Comparison of ENCODE assay signal across 8 mouse cellular contexts in genomic region chr19:36836035-36836434, GRCm38 (mm10). TPM values are rescaled to one million over a fixed set of nuclear protein-coding genes. Genes with fewer than 3 reads are reported as not detected.
A peak's percentile ranks its signal among the peaks of the same experiment; 100 is the strongest.
DNase-seq lines count a peak whose midpoint lies in the region; ATAC-seq and TF ChIP-seq lines count a peak whose summit lies in the region.

No protein-coding gene starts in this region.

- TF ChIP-seq POLR2A in lung, adult 2 months (IDR thresholded peaks at IDR 0.05; ENCODE audit: borderline replicate concordance, extremely low read depth, low read depth, low read length): no peak

- no peak for DNase-seq in lung, adult 2 months
- DNase-seq in forebrain, embryonic 11.5 days (ENCODE audit: low spot score): no peak
- peak; percentile 13 to 25 for DNase-seq in kidney, postnatal 4 days
- DNase-seq in urinary bladder, postnatal 25 days (ENCODE audit: low spot score): no peak
- DNase-seq in gastrocnemius, adult 18-20 months (ENCODE audit: low spot score): no peak
- no peak for DNase-seq in lung, postnatal 36 days

- no peaks in the 10 kb centered on the region for H3K9me3 ChIP-seq in lung, embryonic 16.5 days (ENCODE audit: control insufficient read depth, low read length)
- H3K9me3 ChIP-seq in forebrain, embryonic 11.5 days (ENCODE audit: control insufficient read depth, low read length): no peaks in the 10 kb centered on the region
- H3K9me3 ChIP-seq in neural tube, embryonic 15.5 days (replicated peaks): no peaks in the 10 kb centered on the region

- H3K4me2 ChIP-seq in lung, embryonic 16.5 days (ENCODE audit: low read depth, low read length): peak overlapping the region; percentile 82
- H3K4me2 ChIP-seq in forebrain, embryonic 11.5 days (ENCODE audit: low read depth, low read length, severe bottlenecking): peak overlapping the region; percentile 83; the same call in 1 of the 2 replicates
- peak overlapping the region; percentile 72 for H3K4me2 ChIP-seq in neural tube, embryonic 15.5 days

- no peak for TF ChIP-seq CTCF in lung, adult 2 months (IDR thresholded peaks at IDR 0.05; ENCODE audit: insufficient read depth, low read length)

- H3K36me3 ChIP-seq in lung, embryonic 16.5 days (ENCODE audit: control insufficient read depth, insufficient read depth, low read length): peaks cover 6% of the 10 kb centered on the region
- H3K36me3 ChIP-seq in forebrain, embryonic 11.5 days (ENCODE audit: control insufficient read depth, insufficient read depth, low read length): no peaks in the 10 kb centered on the region
- 0 out of 2 replicates have a peak, but pooled peaks cover 8% of the 10 kb centered on the region for H3K36me3 ChIP-seq in neural tube, embryonic 15.5 days

- peak overlapping the region; percentile 61 for H3K9ac ChIP-seq in lung, embryonic 16.5 days (ENCODE audit: low read length)
- H3K9ac ChIP-seq in forebrain, embryonic 11.5 days (ENCODE audit: low read length): no peak overlapping the region
- H3K9ac ChIP-seq in neural tube, embryonic 15.5 days (replicated peaks): peak overlapping the region; percentile 18; the same call in 1 of the 2 replicates

- WGBS in lung, embryonic 16.5 days: 24% methylated on average over 4 of the region's 4 CpGs
- WGBS in lung, adult 2 months: 29% methylated on average over 4 of the region's 4 CpGs
- 76% methylated on average over 4 of the region's 4 CpGs for WGBS in forebrain, embryonic 11.5 days
- WGBS in neural tube, embryonic 15.5 days: 58% methylated on average over 4 of the region's 4 CpGs

- H3K4me1 ChIP-seq in lung, embryonic 16.5 days (replicated peaks; ENCODE audit: control insufficient read depth, insufficient read depth, low read length): peaks cover 11% of the 10 kb centered on the region
- H3K4me1 ChIP-seq in lung, adult 2 months (ENCODE audit: control insufficient read depth, insufficient read depth, low read length): peaks cover 9% of the 10 kb centered on the region; the same call in 1 of the 2 replicates
- peaks cover 8% of the 10 kb centered on the region for H3K4me1 ChIP-seq in forebrain, embryonic 11.5 days (replicated peaks; ENCODE audit: control insufficient read depth, insufficient read depth, low read length)
- peaks cover 35% of the 10 kb centered on the region for H3K4me1 ChIP-seq in neural tube, embryonic 15.5 days

- peak overlapping the region; percentile 67 for H3K4me3 ChIP-seq in lung, embryonic 16.5 days (ENCODE audit: low read length)
- no peak overlapping the region for H3K4me3 ChIP-seq in lung, adult 2 months (replicated peaks; ENCODE audit: extremely low read depth, low read depth, low read length)
- H3K4me3 ChIP-seq in forebrain, embryonic 11.5 days (ENCODE audit: low read depth, low read length): peak overlapping the region; percentile 13; the same call in 1 of the 2 replicates
- H3K4me3 ChIP-seq in neural tube, embryonic 15.5 days (replicated peaks): peak overlapping the region; percentile 98

- H3K27me3 ChIP-seq in lung, embryonic 16.5 days (ENCODE audit: control insufficient read depth, insufficient read depth, low read depth, low read length): no peaks in the 10 kb centered on the region
- H3K27me3 ChIP-seq in forebrain, embryonic 11.5 days (ENCODE audit: control insufficient read depth, insufficient read depth, low read length): no peaks in the 10 kb centered on the region
- H3K27me3 ChIP-seq in neural tube, embryonic 15.5 days (replicated peaks): no peaks in the 10 kb centered on the region

- ATAC-seq in lung, embryonic 16.5 days (ENCODE audit: low read depth): no peak
- ATAC-seq in forebrain, embryonic 11.5 days (replicated peaks; ENCODE audit: low FRiP score): no peak
- no peak for ATAC-seq in neural tube, embryonic 15.5 days (ENCODE audit: low FRiP score)

- no peak overlapping the region for H3K27ac ChIP-seq in lung, embryonic 16.5 days (ENCODE audit: low read length)
- H3K27ac ChIP-seq in forebrain, embryonic 11.5 days (ENCODE audit: low read depth, low read length): no peak overlapping the region
- no peak overlapping the region for H3K27ac ChIP-seq in neural tube, embryonic 15.5 days (replicated peaks)

RNA-seq across cellular contexts. Expression of gene Tnks2, which starts 2.0 kb away (rescaled TPM):
- polyA plus RNA-seq in lung, embryonic 16.5 days (2015; fragmentation: Nextera tagmentation; extraction: Ambion mirVana): 24.3 and 31.5 TPM in 2 replicates
- 23.6 and 28.9 TPM in 2 replicates for polyA plus RNA-seq in lung, adult 2 months (2012; rRNA removed)
- polyA plus RNA-seq in forebrain, embryonic 11.5 days (2014; fragmentation: Nextera tagmentation; extraction: Ambion mirVana): 68.3 and 85.8 TPM in 2 replicates
- 36.5 and 36.6 TPM in 2 replicates for polyA plus RNA-seq in neural tube, embryonic 15.5 days (2015; fragmentation: Nextera tagmentation; extraction: Ambion mirVana)
- total RNA-seq in gastrocnemius, adult 18-20 months (2021): 100 to 1,000 TPM; 104 to 130 TPM

Comparison
In these comparisons a context has a peak if more than half of its experiments do, and no peak if none do; other contexts are left out.
1. DNase-seq: peak in kidney, postnatal 4 days (2 of 2); none in lung, adult 2 months (single experiment), forebrain, embryonic 11.5 days (single experiment), urinary bladder, postnatal 25 days (single experiment), gastrocnemius, adult 18-20 months (single experiment) and lung, postnatal 36 days (single experiment).
2. Peak in every context shown above with its lines, with median percentiles within 50 percentile points of each other: H3K4me2 ChIP-seq.